Mouse (Mus musculus): ENCODE measurements around the gene Cybrd1. TPM values are rescaled to one million over a fixed set of nuclear protein-coding genes. Genes with fewer than 3 reads are reported as not detected.

Gene Cybrd1
- polyA plus RNA-seq (2012; rRNA removed): 3.3 and 3.4 TPM in 2 replicates

GRCm38 (mm10) chr2:71117797-71118708, at the start of gene Cybrd1:
Cybrd1 (plus strand) TSS chr2:71117923.
- DNase-seq (ENCODE audit: low spot score): no peak

- no peak for DNase-seq (ENCODE audit: low spot score)
Measured at GRCm38 (mm10) chr2:71071601-71072000, 46.1 kb upstream of the Cybrd1 start.

GRCm38 (mm10) chr2:71073330-71073729, 44.4 kb upstream of the Cybrd1 start:
- DNase-seq (ENCODE audit: low spot score): no peak

GRCm38 (mm10) chr2:71073828-71074227, 43.9 kb upstream of the Cybrd1 start:
- DNase-seq (ENCODE audit: low spot score): no peak

- no peak for DNase-seq (ENCODE audit: low spot score)
Measured at GRCm38 (mm10) chr2:71082416-71082815, 35.3 kb upstream of the Cybrd1 start.

GRCm38 (mm10) chr2:71083454-71084193, 34.1 kb upstream of the Cybrd1 start:
- no peak for DNase-seq (ENCODE audit: low spot score)

- DNase-seq (ENCODE audit: low spot score): no peak
Measured at GRCm38 (mm10) chr2:71089766-71090165, 28.0 kb upstream of the Cybrd1 start.

- DNase-seq (ENCODE audit: low spot score): no peak
Measured at GRCm38 (mm10) chr2:71090660-71091445, 26.9 kb upstream of the Cybrd1 start.

- no peak for DNase-seq (ENCODE audit: low spot score)
Measured at GRCm38 (mm10) chr2:71096170-71096569, 21.6 kb upstream of the Cybrd1 start.

GRCm38 (mm10) chr2:71102621-71103291, 15.0 kb upstream of the Cybrd1 start:
- no peak for DNase-seq (ENCODE audit: low spot score)

GRCm38 (mm10) chr2:71103292-71103680, 14.4 kb upstream of the Cybrd1 start:
- DNase-seq (ENCODE audit: low spot score): no peak

GRCm38 (mm10) chr2:71104696-71105095, 13.0 kb upstream of the Cybrd1 start:
- DNase-seq (ENCODE audit: low spot score): no peak

GRCm38 (mm10) chr2:71105469-71106215, 12.1 kb upstream of the Cybrd1 start:
- DNase-seq (ENCODE audit: low spot score): no peak

- DNase-seq (ENCODE audit: low spot score): no peak
Measured at GRCm38 (mm10) chr2:71107225-71107624, 10.5 kb upstream of the Cybrd1 start.

GRCm38 (mm10) chr2:71108541-71108940, 9.2 kb upstream of the Cybrd1 start:
- DNase-seq (ENCODE audit: low spot score): no peak

- DNase-seq (ENCODE audit: low spot score): no peak
Measured at GRCm38 (mm10) chr2:71113489-71114171, 4.1 kb upstream of the Cybrd1 start.

GRCm38 (mm10) chr2:71116151-71116550, 1.6 kb upstream of the Cybrd1 start:
- no peak for DNase-seq (ENCODE audit: low spot score)

- DNase-seq (ENCODE audit: low spot score): no peak
Measured at GRCm38 (mm10) chr2:71120844-71121243, 3.1 kb downstream of the Cybrd1 start.

GRCm38 (mm10) chr2:71121406-71121805, 3.7 kb downstream of the Cybrd1 start:
- DNase-seq (ENCODE audit: low spot score): no peak

Measured in urinary bladder, adult 2 months (tissue).